Mouse (Mus musculus): ENCODE data around the gene N4bp2l1.

- TF ChIP-seq GATA1 (IDR thresholded peaks at IDR 0.05; ENCODE audit: borderline replicate concordance, low read length) (no peak), FLI1 (IDR thresholded peaks at IDR 0.05; ENCODE audit: low read length) (no peak)
Observed at GRCm38 (mm10) chr5:150584337-150584729, 12.7 kb downstream of the N4bp2l1 start.

Measured in megakaryocyte, embryonic 14.5 days (primary cell).